Mouse (Mus musculus): Measurements from ENCODE around the gene Tbx2.

Gene Tbx2

DNA sequence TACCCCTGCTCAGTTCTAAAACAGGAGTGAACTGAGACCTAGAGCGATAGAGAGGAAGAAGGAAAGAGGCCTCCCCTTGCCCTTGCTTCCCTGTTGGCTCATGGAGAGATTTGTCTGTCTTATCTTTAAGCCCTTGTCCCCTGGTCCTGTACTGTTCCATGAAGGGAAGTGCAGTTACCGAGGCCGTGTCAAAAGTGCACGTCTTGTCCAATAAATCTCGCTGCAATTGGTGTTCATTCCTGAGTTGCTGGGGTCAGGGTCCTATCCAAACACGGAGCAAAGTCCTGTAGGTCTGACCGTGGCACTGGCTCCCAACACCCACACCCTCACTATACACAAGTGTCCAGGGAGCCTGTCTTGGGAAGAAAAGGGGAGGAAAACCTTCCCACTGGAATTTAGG is 6.5 kb upstream of the Tbx2 start:
- no peak for DNase-seq (ENCODE audit: low read depth, low spot score)

DNA sequence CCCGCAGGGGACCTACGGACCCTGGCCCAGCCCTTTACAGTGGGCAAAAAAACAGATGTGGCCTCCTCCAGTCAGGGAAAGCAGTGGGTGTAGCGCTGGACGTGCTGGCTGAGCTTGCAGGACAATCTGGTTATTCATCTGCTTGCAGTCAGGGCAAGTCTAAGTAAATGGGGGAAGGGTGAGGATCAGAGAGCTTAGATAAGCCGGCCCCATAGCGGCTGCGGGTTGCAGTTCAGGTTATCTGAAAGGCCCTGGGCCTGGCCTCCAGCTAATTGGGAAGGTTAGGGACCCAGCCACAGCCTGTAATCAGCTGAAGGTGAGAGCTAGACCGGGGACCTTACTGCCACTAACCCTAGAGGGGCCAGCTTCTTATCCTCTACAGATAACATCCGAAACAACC is 5.0 kb upstream of the Tbx2 start:
- no peak for DNase-seq (ENCODE audit: low read depth, low spot score)

DNA sequence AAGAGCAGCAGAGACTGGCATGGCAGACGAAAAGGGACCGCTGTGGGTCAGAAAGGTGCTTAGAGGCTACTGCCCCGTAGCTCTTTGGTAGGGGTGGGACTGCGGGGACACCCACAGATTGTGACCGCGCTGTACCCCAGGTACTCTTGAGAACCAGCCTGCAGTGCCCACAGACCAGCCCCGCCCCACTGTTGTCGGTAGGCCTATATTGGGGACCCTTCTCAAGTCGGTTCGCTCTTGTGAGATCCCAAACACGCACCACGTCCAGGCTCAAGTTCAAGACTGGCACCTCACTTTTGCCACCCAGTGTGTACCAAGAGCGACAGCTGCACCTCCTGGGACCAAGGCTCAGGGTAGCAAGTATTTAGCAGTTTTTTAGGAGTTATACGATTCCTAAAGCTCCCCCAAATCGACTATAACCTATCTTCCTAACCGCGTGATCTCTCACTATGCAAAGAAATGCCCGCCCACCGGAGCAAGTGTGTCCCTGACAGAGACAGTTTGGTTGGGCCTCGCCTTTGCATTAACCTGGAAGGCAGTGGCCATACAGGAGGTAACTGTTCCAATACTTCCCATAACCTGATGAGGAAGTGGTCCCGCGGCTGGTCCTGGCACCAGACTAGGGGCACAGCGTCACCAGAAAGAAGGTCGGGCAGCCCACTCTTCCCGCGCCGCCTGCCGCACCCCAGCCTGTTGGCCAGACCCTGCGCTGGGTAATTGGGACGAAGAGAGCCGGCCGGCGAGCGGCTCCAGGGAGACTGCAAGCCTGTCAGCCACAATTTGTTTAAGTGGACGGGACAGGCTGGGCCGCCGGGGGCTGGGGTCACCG is 3.4 kb upstream of the Tbx2 start:
- no peak for DNase-seq (ENCODE audit: low read depth, low spot score)

DNA sequence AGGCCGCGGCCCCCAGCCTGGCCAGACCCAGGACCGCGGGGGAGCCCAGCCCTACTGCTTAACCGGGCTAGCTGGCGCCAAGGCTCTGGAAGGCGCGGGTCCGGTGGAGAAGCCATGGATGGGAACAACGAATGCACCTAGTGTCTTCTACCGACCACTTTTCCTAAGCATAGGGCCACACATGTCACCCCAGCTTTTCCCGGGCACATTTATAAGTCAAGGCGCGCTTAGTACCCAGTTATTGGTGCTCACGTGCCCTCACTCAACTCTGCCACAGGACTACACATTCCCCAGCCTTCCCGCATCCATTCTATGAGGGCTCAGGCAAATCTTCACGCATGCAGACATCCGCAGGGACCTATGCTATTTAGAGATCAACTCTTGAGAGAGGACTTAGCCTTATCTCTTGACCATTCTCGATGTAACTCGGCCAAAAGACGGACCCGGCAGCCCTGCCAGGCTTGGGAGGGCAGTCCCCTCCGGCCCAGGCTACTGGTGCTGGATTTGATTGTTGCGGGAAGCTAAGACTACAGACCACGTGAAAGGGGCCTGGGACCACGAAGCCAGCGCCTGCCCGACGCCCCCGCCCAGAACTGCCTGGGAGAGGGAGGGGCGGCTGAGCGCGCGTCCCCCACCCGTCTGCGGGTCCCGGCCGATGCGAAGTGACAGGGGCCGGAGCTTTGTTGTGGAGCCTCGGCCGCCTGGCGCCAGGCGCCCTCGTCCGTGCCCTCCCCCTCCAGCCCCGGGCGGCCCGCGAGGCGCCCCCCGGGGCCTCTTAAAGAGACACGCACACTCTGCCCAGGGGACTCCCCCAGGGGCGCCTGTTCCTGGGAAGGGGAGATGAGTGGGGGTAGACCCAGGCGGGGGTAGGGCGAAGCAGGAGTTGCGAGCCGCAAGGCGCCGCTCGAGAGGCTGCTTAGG is 2.6 kb upstream of the Tbx2 start:
- DNase-seq (ENCODE audit: low read depth, low spot score), result no peak

DNA sequence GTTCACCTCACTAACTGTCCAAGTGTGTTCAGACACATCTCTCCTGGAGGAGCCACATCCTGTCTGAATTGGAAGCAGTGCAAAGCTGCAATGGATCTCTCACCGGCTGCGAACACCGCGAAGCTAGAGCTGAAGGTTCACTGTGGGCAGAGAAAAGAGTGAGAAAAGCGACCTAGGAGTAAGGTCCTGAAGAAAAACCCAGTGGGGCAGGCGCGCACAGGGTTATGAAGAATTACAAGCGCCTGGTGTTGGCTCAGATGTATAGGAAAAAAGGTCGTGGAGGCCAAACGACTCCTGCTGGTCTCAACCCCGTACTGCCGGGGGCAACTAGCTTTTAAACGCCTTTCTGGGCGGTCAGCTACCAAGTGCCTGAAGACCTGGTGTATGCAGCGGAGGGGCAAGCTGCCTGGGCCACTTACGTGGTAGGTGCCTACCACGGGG is 1.4 kb upstream of the Tbx2 start:
- DNase-seq (ENCODE audit: low read depth, low spot score), result no peak

DNA sequence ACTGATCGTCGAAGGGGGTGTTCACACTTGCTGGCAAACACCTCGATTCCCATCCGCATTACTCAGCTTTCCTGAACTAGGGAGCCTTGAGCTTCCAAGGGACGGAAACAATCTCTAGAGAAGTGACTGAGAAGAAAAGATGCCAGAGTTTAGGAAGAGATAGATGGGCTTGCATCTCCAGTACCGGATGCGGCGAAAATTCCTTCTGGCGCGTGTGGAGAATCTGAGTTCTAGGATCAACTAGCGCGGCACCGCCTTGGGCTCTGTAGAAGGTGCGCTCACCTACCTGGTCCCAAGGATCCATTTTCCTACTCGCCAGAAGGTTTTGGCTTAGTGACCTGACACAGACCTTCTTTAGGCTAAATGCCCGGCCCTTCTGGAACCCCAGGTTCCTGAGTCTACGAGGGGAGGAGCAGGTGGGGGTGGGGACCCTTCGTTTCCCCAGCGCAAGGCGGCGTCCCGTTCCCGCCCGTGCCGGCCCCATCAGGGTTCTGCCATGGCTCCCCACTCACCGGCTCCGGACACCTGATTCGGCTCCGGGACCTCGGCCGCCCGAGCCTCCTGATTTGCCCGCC is 608 bp upstream of the Tbx2 start:
- DNase-seq (ENCODE audit: low read depth, low spot score), result no peak

DNA sequence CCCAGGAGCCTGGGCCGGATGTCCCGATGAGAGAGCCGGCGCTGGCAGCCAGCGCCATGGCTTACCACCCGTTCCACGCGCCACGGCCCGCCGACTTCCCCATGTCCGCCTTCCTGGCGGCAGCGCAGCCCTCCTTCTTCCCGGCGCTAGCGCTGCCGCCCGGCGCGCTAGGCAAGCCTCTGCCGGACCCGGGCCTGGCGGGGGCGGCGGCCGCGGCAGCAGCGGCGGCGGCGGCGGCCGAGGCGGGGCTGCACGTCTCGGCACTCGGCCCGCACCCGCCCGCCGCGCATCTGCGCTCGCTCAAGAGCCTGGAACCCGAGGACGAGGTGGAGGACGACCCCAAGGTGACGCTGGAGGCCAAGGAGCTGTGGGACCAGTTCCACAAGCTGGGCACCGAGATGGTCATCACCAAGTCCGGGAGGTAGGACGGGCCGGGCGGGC is 750 bp downstream of the Tbx2 start:
- DNase-seq (ENCODE audit: low read depth, low spot score), result no peak

DNA sequence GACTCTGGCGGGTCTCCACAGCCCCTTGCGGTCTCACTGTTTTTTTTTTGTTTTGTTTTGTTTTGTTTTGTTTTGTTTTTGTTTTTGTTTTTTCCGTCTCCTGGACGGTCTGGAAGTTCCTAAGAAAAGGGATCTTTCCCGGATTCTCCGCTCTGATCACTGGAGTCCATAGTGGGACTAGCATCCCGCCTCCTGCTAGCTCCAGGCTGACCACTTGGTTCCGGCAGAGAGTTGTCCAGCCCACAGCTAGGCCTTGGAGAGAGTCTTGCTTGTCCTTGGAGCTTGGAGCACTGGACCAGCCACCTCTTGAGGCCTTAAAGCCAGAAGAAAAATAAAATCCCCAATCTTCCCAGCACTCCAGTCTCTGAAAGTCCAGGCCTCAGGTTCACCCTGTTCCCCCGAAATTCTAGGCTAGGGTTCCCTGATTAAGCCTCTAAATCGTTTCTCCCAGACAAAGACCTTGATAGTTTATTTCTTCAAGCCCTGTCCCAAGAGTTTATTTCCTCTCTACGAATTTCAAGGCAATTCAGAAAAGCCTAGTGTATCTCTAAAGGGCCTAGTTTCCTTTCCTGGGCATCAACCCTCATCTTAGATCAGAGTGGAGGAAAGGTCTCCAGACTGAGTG is 1.5 kb downstream of the Tbx2 start:
- DNase-seq (ENCODE audit: low read depth, low spot score), result no peak

DNA sequence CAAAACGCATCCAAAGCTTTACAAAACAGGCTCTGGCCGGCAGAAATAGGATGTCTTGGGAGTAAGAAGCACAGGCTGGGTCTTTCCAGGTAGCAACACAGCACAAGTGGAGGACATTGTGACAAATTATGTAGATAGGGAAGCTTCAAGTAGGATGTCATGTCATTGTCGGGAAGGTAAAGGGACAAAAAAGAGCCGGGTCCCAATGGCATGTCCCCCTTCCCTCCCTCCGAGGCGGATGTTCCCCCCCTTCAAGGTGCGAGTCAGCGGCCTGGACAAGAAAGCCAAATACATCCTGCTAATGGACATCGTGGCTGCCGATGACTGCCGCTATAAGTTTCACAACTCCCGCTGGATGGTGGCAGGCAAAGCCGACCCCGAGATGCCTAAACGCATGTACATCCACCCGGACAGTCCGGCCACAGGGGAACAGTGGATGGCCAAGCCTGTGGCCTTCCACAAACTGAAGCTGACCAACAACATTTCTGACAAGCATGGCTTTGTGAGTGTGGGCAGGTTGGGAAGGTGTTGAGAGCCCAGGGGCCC is 2.1 kb downstream of the Tbx2 start:
- DNase-seq (ENCODE audit: low read depth, low spot score), result no peak

DNA sequence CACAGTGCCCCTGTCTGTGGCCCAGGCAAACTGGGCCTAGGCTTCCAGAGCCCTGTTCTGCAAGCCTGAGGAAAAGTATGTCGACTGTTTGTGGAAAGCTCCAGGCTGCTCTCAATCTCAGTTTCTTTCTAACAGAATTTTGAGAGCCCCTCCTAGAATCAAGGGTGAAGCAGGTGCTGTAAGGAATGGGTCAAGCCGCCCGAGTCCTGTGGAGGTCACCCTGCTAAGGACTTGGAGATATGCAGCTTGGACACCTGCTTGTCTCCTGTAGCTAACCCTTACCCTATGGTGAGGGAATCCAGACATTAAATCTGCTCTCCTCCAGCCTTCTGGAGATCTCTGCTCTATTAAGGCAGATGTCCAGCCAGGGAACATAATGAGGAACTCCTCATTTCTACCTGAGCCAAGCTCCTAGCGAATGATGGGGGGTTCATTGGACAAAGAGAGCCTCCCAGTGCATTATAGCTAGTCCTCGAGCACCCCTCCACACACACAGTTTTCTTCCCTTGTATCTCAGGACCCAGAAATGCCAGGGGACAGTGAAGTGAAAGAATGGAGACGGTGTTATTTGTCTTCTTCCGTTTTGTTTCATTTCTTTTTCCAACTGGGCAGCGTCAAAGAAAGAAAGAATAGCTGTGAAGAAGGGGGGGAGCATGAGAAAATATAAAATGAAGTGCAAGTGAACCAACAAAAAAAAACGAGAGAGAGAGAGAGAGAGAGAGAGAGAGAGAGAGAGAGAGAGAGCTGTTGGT is 2.8 kb downstream of the Tbx2 start:
- DNase-seq (ENCODE audit: low read depth, low spot score), result no peak

DNA sequence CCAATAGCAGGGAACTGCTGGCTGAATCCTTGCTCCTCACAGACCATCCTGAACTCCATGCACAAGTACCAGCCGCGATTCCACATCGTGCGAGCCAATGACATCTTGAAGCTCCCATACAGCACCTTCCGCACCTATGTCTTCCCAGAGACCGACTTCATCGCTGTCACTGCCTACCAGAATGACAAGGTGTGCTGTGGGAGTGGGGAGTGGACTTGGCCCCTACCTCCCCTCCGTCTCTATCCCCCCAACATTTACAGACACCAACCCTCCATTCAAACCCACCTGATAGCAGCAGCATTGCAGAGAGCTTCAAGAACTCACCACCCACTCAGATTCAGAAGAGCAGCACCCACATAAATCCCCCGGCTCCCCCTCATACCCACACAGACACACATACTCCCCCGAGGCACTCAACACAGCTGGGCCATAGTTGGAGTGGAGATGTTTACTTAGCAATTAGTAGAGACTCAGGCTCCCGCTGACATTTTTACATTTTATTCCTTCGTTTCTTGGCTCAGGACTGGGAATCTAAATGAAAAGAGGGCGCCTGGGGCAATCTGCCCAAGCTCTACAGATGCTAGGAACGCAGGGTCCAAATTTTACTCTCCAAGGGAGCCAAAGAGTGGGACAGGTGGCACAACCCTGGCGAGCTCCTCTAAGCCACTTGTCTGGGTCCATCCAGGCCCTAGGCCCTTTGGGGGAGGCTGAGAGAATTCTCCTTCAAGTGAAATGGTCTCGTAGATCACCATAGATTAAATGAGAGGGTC is 3.6 kb downstream of the Tbx2 start:
- DNase-seq (ENCODE audit: low read depth, low spot score), result no peak

DNA sequence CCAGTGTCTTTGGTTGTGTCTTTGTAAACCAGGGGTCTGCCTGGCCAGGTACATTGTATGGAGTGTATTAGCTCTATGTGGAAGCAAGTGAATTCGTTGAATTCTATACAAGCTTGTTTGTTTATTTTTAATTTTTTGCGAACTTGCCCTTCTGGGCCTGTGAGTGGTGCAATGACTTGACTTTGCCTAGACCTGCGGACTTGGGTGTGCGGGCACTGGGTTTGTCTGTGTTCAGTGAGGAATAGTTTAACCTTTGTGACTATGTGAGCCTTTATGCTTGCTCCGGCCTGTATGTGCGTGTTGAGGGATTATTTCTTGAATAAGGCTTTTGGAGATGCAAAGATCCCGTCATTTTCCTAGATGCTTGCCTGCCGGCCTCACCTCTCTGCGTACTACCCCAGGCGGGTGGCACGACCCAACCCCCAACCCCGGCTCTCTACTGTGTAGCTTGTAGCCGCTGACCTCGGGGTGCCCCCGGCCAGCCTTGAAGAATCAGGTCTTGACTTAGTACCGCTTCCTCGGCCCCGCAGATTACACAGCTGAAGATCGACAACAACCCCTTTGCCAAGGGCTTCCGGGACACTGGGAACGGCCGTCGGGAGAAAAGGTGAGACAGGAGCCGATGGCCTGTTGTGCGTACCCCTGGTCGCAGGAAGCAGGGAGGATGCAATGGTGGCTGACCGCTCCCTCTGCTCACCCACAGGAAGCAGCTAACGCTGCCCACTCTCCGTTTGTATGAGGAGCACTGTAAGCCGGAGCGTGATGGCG is 4.4 kb downstream of the Tbx2 start:
- DNase-seq (ENCODE audit: low read depth, low spot score), result no peak

DNA sequence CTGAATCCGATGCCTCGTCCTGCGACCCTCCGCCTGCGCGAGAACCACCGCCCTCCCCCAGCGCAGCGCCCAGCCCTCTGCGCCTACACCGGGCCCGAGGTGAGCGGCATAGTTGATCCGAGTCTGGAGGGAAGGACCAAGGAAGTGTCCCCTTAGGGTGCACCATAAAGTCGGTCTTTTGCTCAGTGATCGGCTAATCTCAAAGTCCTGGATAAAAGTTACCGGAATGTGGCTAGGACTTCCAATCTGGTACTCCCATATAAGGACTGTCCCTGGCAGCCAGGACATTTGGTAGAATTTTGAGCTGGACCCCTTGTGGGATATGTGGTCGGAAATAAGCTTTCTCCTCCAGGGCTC is 4.9 kb downstream of the Tbx2 start:
- DNase-seq (ENCODE audit: low read depth, low spot score), result no peak

DNA sequence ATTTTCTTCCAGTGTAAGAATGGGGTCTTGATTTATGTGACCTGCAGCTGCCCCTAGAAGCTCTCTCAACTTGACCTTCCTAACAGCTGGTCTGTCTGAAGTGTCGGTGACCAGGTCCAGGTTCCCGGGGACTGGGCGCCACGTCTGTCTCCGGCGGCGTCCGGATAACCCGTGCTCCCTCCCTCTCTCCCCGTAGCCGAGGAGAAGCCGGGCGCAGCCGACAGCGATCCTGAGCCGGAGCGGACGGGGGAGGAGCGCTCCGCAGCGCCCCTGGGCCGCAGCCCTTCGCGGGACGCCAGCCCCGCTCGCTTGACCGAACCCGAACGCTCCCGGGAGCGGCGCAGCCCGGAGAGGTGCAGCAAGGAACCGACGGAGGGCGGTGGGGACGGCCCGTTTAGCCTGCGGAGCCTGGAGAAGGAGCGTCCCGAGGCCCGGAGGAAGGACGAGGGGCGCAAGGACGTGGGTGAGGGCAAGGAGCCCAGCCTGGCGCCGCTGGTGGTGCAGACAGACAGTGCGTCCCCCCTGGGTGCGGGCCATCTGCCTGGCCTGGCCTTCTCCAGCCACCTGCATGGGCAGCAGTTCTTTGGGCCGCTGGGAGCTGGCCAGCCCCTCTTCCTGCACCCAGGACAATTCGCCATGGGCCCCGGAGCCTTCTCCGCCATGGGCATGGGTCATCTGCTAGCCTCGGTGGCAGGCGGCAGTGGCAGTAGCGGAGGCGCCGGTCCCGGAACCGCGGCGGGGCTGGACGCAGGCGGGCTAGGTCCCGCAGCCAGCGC is 5.5 kb downstream of the Tbx2 start:
- DNase-seq (ENCODE audit: low read depth, low spot score), result no peak

DNA sequence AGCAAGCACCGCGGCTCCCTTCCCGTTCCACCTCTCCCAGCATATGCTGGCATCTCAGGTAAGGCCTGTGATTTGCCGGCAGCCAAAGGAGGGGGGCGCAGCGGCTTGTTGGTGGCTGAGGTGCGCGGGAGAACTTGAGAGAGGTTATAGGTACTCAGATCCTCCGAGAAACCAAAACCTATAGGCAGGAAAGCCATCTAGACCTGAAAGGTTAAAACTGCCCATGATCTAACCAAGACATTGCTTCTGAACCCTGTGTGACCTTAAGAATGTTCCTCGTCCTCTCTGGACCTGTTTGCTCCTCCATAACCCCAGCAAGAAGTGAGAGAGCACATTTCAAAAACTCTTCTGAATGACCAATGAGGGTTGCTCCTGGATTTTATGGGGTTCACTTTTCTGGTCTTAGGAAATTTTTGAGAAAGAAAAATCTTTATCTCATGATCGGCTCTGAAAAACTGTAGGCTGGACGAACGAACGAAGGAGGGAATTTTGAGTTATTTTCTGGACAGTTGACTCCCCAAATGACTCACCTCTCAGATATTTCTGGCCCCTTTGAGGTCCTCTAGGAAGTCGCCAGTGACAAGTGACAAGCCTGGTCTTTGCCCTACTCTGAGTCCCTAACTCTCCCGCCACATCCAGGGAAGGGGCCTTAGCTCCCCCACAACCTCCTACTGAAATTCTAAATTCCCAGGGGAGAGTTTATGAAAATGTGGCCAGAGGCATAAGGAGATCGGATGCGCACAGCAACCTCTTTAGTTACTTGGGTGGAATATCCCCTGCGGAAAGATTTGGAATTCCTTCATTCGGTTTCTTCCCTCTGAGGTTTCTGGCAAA is 6.3 kb downstream of the Tbx2 start:
- DNase-seq (ENCODE audit: low read depth, low spot score), result no peak

DNA sequence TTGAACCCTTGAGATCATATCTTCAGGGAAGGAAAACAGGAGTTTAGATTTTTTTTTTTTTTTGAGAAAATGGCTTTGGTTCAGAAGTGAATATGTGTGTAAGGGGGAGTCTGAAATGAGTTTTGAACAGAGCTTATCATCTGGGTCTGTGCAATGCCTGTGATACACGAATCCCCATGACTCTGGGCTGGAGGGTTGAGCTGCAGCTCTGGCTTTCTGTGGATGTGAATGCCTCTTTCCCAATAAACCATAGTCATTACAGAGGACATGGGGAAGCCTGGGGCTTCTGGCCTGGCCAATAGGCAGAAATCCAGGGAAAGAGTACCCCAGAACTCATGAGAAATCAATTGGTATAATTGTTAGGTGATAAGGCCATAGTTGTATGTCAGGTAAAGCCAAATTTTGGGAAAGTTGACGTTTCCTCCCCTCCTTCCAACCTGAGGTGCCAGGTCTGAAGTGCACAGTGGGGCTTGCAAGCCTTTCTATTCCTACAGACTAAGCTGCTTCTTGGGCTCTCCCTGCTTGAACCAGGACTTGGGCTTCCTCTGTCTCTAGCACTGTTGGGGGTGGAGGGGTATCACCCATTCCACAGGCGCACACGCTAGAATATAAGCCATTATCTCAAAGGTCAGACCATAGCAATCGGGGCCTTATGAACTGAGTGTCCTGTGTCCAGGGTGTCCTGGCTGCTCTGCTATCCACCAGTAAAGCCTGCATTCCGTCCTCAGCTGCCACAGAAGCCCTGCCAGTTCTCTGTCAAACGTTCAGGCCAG is 7.1 kb downstream of the Tbx2 start:
- DNase-seq (ENCODE audit: low read depth, low spot score), result no peak

All from WW6 (cell line).